Mouse (Mus musculus) heart, adult 18-20 months (tissue): ENCODE data around the gene Ncoa4. TPM values are rescaled to one million over a fixed set of nuclear protein-coding genes. Genes with fewer than 3 reads are reported as not detected.
A peak's percentile ranks its signal among the peaks of the same experiment; 100 is the strongest.
"Not testable (repeated sequence)": the region's sequence is repeated elsewhere in the genome, so short reads cannot be mapped to it uniquely, and the experiment has no call there.

Source experiments
- DNase-seq, 2 experiments: peaks; one replicate each; pipeline ENCODE4 v3.0.0; 2021 to 2022; ENCODE audit warnings: mixed read lengths in 1 of 2
- total RNA-seq, 2 experiments: library from RNA; stranded (reverse); gene quantifications; 2 replicates each; pipeline ENCODE4 v1.2.3; 2021

The Ncoa4 gene
- total RNA-seq, 2 experiments from 2014 or later = 146 to 149 TPM

DNA sequence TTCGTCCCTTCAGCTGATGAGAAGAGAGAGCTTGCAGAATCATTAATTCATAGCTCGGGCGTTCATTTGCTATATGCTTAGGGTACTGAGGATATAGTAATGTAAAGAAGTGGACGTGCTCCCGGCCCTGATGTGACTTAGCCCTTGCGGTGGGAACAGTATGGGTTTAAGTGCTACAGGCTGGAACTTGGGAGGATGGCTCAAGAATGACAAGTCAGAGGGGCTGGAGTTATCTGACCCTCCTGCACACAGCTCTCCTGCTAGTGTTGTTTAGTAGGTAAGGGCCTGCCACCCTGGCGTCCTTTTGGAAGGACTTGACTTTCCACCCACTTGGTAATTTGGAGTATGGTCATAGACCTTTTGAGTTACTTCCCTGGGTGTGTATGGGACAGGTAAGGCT, 898 bp downstream of the Ncoa4 start:
- DNase-seq = no peak

DNA sequence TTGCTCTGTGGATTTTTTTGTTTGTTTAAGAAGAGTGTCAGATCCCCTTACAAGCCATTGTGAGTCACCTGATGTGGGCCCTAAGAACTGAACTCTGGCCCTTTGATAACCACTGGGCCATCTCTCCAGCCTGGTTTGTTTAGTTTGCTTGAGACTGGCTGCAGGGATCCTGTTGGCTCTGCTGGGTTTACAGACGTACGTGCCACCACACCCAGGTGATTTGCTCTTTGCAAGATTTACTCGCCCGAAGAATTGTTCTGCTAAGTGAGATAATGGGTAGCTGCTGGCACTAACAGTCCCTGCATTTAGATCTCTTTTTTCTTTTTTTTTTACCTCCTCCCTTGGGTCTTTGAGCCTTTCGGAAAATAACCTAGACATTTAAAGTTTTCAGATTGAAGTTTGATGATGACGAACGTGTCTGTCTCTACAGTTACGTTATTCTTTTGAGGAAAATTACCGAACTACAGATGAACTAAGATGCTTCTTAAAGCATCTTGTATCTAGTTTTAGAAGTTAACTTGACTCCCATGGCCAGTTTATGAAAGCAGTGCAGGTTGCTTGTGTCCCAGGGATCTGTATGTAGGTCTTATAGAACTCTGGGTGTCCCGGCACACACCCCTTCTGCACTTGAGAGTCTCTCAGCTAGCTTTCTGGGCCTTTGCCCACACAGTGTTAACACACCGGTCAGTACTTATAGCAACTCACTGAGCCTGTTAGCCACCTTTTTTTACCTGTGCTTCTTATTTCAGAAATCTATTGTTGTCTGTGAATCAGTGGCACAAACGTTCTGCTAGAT, 1.6 kb downstream of the Ncoa4 start:
- no peak for DNase-seq

GRCm38 (mm10) chr14:32162231-32162630, 2.6 kb downstream of the Ncoa4 start:
- no peak for DNase-seq

- DNase-seq = no peak
Observed at GRCm38 (mm10) chr14:32163203-32163888, 3.7 kb downstream of the Ncoa4 start.

DNA sequence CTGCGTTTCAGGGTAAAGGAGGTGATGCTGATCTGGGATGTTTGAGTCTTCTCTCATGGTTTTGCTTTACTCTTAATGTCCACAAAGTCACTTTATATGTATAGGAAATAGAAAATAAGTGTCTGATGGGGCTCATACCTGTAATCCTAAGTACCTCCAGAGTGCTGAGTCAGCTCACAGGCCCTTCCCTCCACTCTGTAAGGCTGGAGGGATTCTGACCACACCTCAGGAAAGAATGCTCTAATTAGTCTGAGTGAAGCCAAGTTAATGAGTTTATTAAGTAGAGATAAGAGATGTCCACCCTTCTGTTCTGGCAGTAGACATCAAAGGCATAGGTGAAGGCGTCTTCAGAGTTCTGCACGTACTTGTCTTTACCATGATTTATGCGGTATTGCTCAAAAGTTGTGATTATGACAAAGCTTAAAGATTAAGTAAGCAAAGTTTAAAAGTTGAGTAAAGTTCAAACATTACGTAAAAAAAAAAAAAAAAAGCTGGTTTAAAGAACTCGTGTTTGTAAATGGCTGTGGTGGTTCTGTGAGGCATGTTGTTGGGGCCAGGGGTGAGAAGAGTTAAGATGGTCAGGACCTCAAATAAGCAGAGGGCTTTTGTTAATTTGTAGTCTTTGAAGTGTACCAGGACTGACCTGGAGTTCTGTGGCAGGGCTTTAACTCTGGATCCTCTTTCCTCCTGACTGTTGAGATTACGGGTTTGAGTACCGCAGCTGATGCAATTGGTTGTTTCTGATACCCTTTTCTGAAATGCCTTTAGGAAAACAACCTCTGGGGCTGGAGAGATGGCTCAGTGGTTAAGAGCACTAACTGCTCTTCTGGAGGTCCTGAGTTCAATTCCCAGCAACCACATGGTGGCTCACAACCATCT, 4.7 kb downstream of the Ncoa4 start:
- no peak for DNase-seq

GRCm38 (mm10) chr14:32165278-32166061, 5.8 kb downstream of the Ncoa4 start:
- DNase-seq = peak; percentile 73 to 80

- DNase-seq = no peak
Observed at GRCm38 (mm10) chr14:32166062-32166441, 6.4 kb downstream of the Ncoa4 start.

- no peak for DNase-seq
Observed at GRCm38 (mm10) chr14:32166840-32167239, 7.2 kb downstream of the Ncoa4 start.

- no peak for DNase-seq
Observed at GRCm38 (mm10) chr14:32167326-32167725, 7.7 kb downstream of the Ncoa4 start.

- DNase-seq = no peak
Observed at GRCm38 (mm10) chr14:32168653-32169231, 9.1 kb downstream of the Ncoa4 start.

GRCm38 (mm10) chr14:32170137-32170536, 10.5 kb downstream of the Ncoa4 start:
- DNase-seq = no peak

- no peak for DNase-seq
Observed at GRCm38 (mm10) chr14:32175310-32175709, 15.6 kb downstream of the Ncoa4 start.

DNA sequence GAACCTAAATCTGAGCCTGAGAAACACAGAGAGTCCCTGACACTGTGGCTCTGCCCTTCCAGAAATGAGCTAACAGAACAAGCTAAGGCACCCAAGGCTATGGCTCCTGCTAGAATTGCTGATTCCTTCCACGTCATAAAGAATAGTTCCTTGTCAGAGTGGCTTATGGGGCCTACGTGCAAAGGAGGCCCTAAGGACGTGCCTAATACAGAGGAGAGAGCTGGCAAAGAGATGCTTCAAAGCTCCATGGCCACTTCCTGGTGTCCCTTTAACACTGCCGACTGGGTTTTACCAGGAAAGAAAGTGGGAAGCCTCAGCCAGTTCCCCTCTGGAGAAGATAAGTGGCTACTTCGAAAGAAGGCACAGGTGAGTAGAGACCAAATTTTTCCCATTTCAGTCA, 16.9 kb downstream of the Ncoa4 start:
- not testable (repeated sequence) for DNase-seq

- no peak for DNase-seq
Observed at GRCm38 (mm10) chr14:32179393-32180195, 19.9 kb downstream of the Ncoa4 start.

- DNase-seq = no peak
Observed at GRCm38 (mm10) chr14:32180861-32181260, 21.2 kb downstream of the Ncoa4 start.

DNA sequence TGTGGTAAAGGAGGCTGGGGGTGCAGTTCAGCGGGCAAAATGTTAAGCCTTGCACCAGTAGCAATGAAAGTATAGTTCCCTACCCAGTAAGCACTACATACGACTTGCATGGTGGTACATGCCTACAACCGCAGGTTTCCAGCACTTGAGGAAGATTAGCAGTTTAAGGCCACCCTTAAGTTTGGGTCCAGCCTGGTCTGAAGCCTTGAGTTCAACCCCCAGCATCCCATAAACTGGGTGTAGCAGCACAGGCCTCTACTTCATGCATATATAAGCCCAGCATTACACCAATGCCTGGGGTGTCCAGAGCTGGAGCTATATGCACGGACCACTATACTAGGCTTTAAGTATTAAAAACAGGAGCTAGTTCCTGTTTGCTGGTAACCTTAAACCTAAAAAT, 24.2 kb downstream of the Ncoa4 start:
- DNase-seq = no peak

- DNase-seq = no peak
Observed at GRCm38 (mm10) chr14:32190627-32191391, 31.1 kb downstream of the Ncoa4 start.

DNA sequence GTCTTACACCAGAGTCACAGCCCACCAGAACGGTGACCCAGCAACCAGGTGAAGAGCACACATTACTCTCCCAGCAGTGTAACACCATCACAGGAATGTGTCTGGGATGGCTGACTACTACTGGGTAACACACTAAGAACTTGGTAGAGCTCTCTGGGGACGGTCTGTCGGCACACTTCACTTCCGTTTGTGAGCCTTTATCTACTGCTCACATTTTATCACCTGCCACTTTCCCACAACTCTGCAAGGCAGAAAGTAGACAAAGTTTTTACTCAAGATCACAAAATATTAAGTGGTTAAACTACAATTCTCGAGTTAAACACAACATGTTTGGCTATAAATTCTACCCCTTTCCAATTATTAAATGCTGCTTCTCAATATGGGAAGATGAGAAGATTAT, 32.3 kb downstream of the Ncoa4 start:
- no peak for DNase-seq

DNA sequence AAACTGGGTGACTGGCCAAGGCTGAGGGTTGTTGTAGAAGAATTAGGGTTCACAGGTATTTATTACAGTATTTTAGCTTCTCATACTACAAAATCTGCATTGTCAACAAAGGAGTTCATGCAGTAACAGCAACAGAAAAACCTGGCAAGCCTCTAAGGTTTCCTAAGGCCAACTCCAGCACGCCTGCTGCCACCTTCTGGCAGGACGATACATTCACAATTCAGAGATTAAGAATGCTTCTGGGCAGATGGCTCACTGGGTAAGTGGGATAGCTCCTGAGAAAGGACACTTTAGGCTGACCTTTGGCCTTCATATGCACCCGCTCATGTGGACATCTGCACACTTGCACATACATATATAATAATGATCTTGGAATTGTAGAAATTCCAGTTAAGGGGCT, 32.8 kb downstream of the Ncoa4 start:
- DNase-seq = peak; percentile 56 to 74

DNA sequence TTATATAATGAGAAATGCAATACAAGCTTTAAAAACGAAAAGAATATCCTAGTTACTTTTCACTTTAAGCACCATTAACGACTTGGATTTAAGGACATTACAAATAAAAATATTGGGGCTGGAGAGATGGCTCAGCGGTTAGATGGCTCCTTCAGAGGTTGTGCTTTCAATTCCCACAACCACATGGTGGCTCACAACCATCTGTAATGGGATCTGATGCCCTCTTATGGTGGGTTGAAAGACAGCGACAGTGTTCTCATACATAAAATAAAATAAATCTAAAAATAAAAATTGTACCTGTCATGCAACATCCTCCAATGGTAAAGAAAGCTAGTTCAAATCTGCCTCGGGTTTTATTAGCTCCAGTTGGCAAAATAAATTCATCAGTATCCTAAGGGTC, 33.9 kb downstream of the Ncoa4 start:
- DNase-seq = not testable (repeated sequence)
